In genomic region chr15:79752742-79753419, GRCm38 (mm10) we compare ENCODE assay signal across 8 mouse cellular contexts. TPM values are rescaled to one million over a fixed set of nuclear protein-coding genes. Genes with fewer than 3 reads are reported as not detected.
A peak's percentile ranks its signal among the peaks of the same experiment; 100 is the strongest.
DNase-seq lines count a peak whose midpoint lies in the region; ATAC-seq and TF ChIP-seq lines count a peak whose summit lies in the region.

No protein-coding gene starts in this region.

- H3K9me3 ChIP-seq in ES-Bruce4 (replicated peaks; ENCODE audit: control insufficient read depth, insufficient read depth, low read length, poor library complexity, severe bottlenecking) = no peaks in the 10 kb centered on the region
- H3K9me3 ChIP-seq in forebrain, embryonic 10.5 days = no peaks in the 10 kb centered on the region
- no peaks in the 10 kb centered on the region for H3K9me3 ChIP-seq in hindbrain, embryonic 11.5 days (ENCODE audit: control insufficient read depth, low read length)

- TF ChIP-seq EP300 in ES-Bruce4 (IDR thresholded peaks at IDR 0.05; ENCODE audit: insufficient read depth, low read depth, low read length) = no peak

- DNase-seq in forebrain, embryonic 10.5 days (ENCODE audit: extremely low spot score, low spot score) = peak; percentile 79
- peak; percentile 83 for DNase-seq in hindbrain, embryonic 11.5 days (ENCODE audit: low spot score)
- DNase-seq in layer of hippocampus, postnatal 25 days (ENCODE audit: extremely low spot score in 1 of 2, low spot score in 1 of 2) = peak; percentile 67 to 77
- DNase-seq in right cerebral cortex, adult 18-20 months = peak; percentile 76
- DNase-seq in urinary bladder, postnatal 36 days (ENCODE audit: low spot score in 2 of 2) = peak; percentile 67 to 80

- no peak for TF ChIP-seq POLR2A in ES-Bruce4 (IDR thresholded peaks at IDR 0.05; ENCODE audit: insufficient read depth, low read length)
- no peak for TF ChIP-seq POLR2A in bone marrow macrophage, adult 2 months (IDR thresholded peaks at IDR 0.05; ENCODE audit: borderline replicate concordance, low read depth, low read length)

- no peaks in the 10 kb centered on the region for H3K36me3 ChIP-seq in ES-Bruce4 (ENCODE audit: control insufficient read depth, insufficient read depth, low read length, poor library complexity, severe bottlenecking)
- no peaks in the 10 kb centered on the region for H3K36me3 ChIP-seq in forebrain, embryonic 10.5 days (replicated peaks)
- no peaks in the 10 kb centered on the region for H3K36me3 ChIP-seq in hindbrain, embryonic 11.5 days (ENCODE audit: control insufficient read depth, insufficient read depth, low read length)

- TF ChIP-seq CTCF in ES-Bruce4 (IDR thresholded peaks at IDR 0.05; ENCODE audit: low read depth, low read length) = peak; percentile 95
- TF ChIP-seq CTCF in bone marrow macrophage, adult 2 months (IDR thresholded peaks at IDR 0.05; ENCODE audit: low read depth, low read length) = peak; percentile 97

- no peaks in the 10 kb centered on the region for H3K4me1 ChIP-seq in ES-Bruce4 (ENCODE audit: control insufficient read depth, insufficient read depth, low read length)
- peaks cover 14% of the 10 kb centered on the region for H3K4me1 ChIP-seq in bone marrow macrophage, adult 2 months (ENCODE audit: control insufficient read depth, insufficient read depth, low read length)
- peaks cover 28% of the 10 kb centered on the region for H3K4me1 ChIP-seq in forebrain, embryonic 10.5 days
- H3K4me1 ChIP-seq in hindbrain, embryonic 11.5 days (replicated peaks; ENCODE audit: control insufficient read depth, insufficient read depth, low read length) = no peaks in the 10 kb centered on the region

- H3K9ac ChIP-seq in ES-Bruce4 (ENCODE audit: low read depth, poor library complexity, severe bottlenecking) = no peak overlapping the region
- no peak overlapping the region for H3K9ac ChIP-seq in hindbrain, embryonic 11.5 days (ENCODE audit: low read depth, low read length)

- peak; percentile 33; the same call in 1 of the 2 replicates for ATAC-seq in hindbrain, embryonic 11.5 days (ENCODE audit: low FRiP score)
- peak; percentile 81 for ATAC-seq in megakaryocyte progenitor cell, adult 5-6 weeks (replicated peaks; ENCODE audit: poor library complexity)

- 21% methylated on average over 11 of the region's 11 CpGs for WGBS in forebrain, embryonic 10.5 days
- 24% methylated on average over 11 of the region's 11 CpGs for WGBS in hindbrain, embryonic 11.5 days

- H3K4me3 ChIP-seq in ES-Bruce4 (ENCODE audit: low read depth, low read length) = no peak overlapping the region
- H3K4me3 ChIP-seq in bone marrow macrophage, adult 2 months (ENCODE audit: insufficient read depth, low read length) = no peak overlapping the region
- no peak overlapping the region for H3K4me3 ChIP-seq in forebrain, embryonic 10.5 days
- H3K4me3 ChIP-seq in hindbrain, embryonic 11.5 days (ENCODE audit: low read depth, low read length) = no peak overlapping the region

- no peak overlapping the region for H3K4me2 ChIP-seq in hindbrain, embryonic 11.5 days (replicated peaks; ENCODE audit: low read depth, low read length)

- H3K27me3 ChIP-seq in ES-Bruce4 (ENCODE audit: control insufficient read depth, insufficient read depth, low read length, poor library complexity, severe bottlenecking) = no peaks in the 10 kb centered on the region
- H3K27me3 ChIP-seq in forebrain, embryonic 10.5 days (ENCODE audit: poor library complexity, severe bottlenecking) = no peaks in the 10 kb centered on the region
- H3K27me3 ChIP-seq in hindbrain, embryonic 11.5 days (ENCODE audit: control insufficient read depth, insufficient read depth, low read length) = no peaks in the 10 kb centered on the region

- no peak overlapping the region for H3K27ac ChIP-seq in ES-Bruce4 (ENCODE audit: insufficient read depth, low read length)
- H3K27ac ChIP-seq in bone marrow macrophage, adult 2 months (ENCODE audit: insufficient read depth, low read depth, low read length) = no peak overlapping the region
- 0 out of 2 replicates have a peak overlapping the region, but pooled peaks have one; percentile 20 for H3K27ac ChIP-seq in forebrain, embryonic 10.5 days
- H3K27ac ChIP-seq in hindbrain, embryonic 11.5 days (ENCODE audit: low read depth, low read length) = no peak overlapping the region

RNA-seq across cellular contexts. Expression of gene Sun2, which starts 10.5 kb away (rescaled TPM):
- polyA plus RNA-seq in ES-Bruce4 (2011; ENCODE audit: insufficient read depth, insufficient read length, low read depth, missing spikeins) = 7.8 and 11.7 TPM in 2 replicates
- 57.1 and 63.2 TPM in 2 replicates for polyA plus RNA-seq in bone marrow macrophage, adult 2 months (2012; ENCODE audit: insufficient read depth, insufficient read length, missing spikeins)
- polyA plus RNA-seq in forebrain, embryonic 10.5 days (2016; fragmentation: Nextera tagmentation; extraction: Ambion mirVana) = 2.0 and 3.4 TPM in 2 replicates
- 4.3 and 9.5 TPM in 2 replicates for polyA plus RNA-seq in hindbrain, embryonic 11.5 days (2014; fragmentation: Nextera tagmentation; extraction: Ambion mirVana)
- total RNA-seq in layer of hippocampus, postnatal 25 days (2021) = 10 to 100 TPM; 23.5 to 23.7 TPM
- 83.4 and 84.0 TPM in 2 replicates for total RNA-seq in megakaryocyte progenitor cell, adult 5-6 weeks (2015)
- 225 and 233 TPM in 2 replicates for total RNA-seq in megakaryocyte progenitor cell, adult 5-6 weeks (2017)

RNA-seq across cellular contexts. Expression of gene Dnal4, which starts 24.8 kb away (rescaled TPM):
- polyA plus RNA-seq in ES-Bruce4 (2011; ENCODE audit: insufficient read depth, insufficient read length, low read depth, missing spikeins) = 15.7 and 19.9 TPM in 2 replicates
- 23.9 and 26.0 TPM in 2 replicates for polyA plus RNA-seq in bone marrow macrophage, adult 2 months (2012; ENCODE audit: insufficient read depth, insufficient read length, missing spikeins)
- polyA plus RNA-seq in forebrain, embryonic 10.5 days (2016; fragmentation: Nextera tagmentation; extraction: Ambion mirVana) = 63.3 and 70.8 TPM in 2 replicates
- 61.8 and 71.9 TPM in 2 replicates for polyA plus RNA-seq in hindbrain, embryonic 11.5 days (2014; fragmentation: Nextera tagmentation; extraction: Ambion mirVana)
- 10 to 100 TPM; 53.0 to 59.4 TPM for total RNA-seq in layer of hippocampus, postnatal 25 days (2021)
- 15.9 and 16.2 TPM in 2 replicates for total RNA-seq in megakaryocyte progenitor cell, adult 5-6 weeks (2015)
- 12.2 and 12.5 TPM in 2 replicates for total RNA-seq in megakaryocyte progenitor cell, adult 5-6 weeks (2017)

RNA-seq across cellular contexts. Expression of gene Nptxr, which starts 51.7 kb away (rescaled TPM):
- polyA plus RNA-seq in ES-Bruce4 (2011; ENCODE audit: insufficient read depth, insufficient read length, low read depth, missing spikeins) = 8.0 and 9.7 TPM in 2 replicates
- 3.1 and 4.5 TPM in 2 replicates for polyA plus RNA-seq in bone marrow macrophage, adult 2 months (2012; ENCODE audit: insufficient read depth, insufficient read length, missing spikeins)
- 1.6 and 1.7 TPM in 2 replicates for polyA plus RNA-seq in forebrain, embryonic 10.5 days (2016; fragmentation: Nextera tagmentation; extraction: Ambion mirVana)
- 1.5 and 1.7 TPM in 2 replicates for polyA plus RNA-seq in hindbrain, embryonic 11.5 days (2014; fragmentation: Nextera tagmentation; extraction: Ambion mirVana)
- 100 to 1,000 TPM; 773 to 802 TPM for total RNA-seq in layer of hippocampus, postnatal 25 days (2021)
- 0.15 and 0.20 TPM in 2 replicates for total RNA-seq in megakaryocyte progenitor cell, adult 5-6 weeks (2015)
- 0.14 and 0.17 TPM in 2 replicates for total RNA-seq in megakaryocyte progenitor cell, adult 5-6 weeks (2017)
